Mouse (Mus musculus) v-Abl transformed pro-B cells (cell line): Measurements from ENCODE around the gene Dnal1.

Experiments used
- in situ Hi-C, 2 experiments: fragments of 400-800 bp; cut with MboI; formaldehyde crosslinking; loops; one replicate each; pipeline ENCODE4 v1.15.1; 2025; ENCODE audit not compliant: unreplicated experiment in 2 of 2

Dnal1 gene

GRCm38 (mm10) chr12:84155523-84155871 is 41.3 kb downstream of the Dnal1 start:
- in situ Hi-C loops, result loop anchor here (25.0 kb wide), 2 partner anchors 307 to 432 kb away; partner anchors contain the start of genes Aldh6a1 (in 1 of the 2) and Lin52 (in 1 of the 2)

DNA sequence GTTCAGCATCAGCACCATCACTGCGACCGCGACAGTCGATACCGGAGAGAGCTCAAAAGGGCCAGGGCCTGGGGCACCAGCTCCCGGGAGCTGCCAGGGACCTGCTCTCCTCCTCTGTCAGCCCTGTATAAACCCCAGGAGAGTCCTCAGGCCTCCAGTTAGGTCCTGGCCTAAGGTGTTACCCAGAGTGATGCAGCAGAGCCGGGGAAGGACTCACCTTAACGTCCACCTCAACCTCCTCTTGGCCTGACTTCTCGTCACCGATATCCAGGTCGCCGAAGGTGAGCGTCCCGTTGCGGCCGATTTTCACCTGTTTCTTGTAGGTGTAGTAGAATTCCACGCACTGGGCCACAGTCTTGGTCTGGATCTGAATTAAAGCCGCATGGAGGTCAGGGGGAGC is 42.0 kb downstream of the Dnal1 start:
- in situ Hi-C loops, result loop anchor here (25.0 kb wide), 2 partner anchors 306 to 431 kb away; partner anchors contain the start of genes Aldh6a1 (in 1 of the 2) and Lin52 (in 1 of the 2)

DNA sequence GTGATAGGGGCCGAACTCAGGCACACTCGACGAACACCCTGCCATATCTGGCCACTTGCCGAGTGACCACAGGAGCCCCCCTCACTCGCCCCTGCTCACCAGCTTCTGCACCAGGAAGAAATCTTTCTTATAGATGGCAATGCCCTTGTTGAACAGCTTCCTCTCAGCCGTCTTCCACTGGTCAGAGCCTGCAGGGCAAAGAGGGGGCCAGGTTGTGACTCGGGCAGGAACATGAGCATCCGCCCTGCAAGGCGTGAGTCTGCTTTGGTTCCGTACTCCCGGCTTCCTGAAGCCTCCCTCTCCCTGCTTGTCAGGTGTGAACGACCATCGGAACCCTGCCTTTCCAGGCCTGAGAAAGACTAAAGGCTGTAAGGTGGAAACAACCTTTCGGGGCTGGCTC is 44.0 kb downstream of the Dnal1 start:
- in situ Hi-C loops, result loop anchor here (25.0 kb wide), 2 partner anchors 304 to 429 kb away; partner anchors contain the start of genes Aldh6a1 (in 1 of the 2) and Lin52 (in 1 of the 2)

DNA sequence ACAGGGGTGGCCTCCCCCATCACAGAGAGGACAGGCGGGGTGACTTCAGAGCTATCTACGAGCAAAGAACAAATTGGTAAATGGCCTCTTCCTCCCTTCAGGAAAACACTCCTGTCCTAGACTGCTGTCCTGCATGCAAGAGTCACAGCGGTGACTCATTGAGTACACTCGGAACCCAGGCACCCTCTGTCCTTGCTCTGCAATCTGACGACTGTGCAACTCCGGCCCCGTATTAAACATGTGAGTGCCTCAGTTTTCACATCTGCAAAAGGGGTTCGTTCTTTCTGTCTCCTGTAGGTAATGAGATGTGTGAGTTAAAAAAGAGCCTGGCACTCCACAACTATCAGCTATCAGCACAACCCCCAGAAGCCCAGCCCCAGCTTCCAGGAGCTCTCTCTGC is 46.3 kb downstream of the Dnal1 start:
- in situ Hi-C loops, result loop anchor here (5.0 to 25.0 kb wide), 4 partner anchors 87 to 427 kb away; partner anchors contain the start of genes Aldh6a1 (in 1 of the 2) and Lin52 (in 1 of the 2)

DNA sequence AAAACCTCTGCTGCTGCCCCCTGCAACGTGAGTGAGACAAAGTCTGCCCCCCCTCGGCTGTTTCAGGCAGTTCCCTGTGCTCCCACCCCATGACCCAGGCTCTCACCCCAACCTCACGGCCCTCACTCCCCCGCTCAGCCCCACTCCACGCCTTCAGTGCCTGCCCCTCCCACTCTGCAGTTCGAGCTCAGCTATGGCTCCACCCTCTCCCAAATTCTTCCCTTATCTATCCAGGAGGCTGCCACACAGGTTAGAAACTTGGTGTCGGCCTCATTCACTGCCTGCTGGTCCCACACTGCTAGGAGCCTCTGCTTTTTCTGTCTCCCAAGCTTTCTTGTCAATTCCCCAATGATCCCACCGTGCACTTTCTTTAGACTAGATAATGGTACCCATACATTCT is 47.0 kb downstream of the Dnal1 start:
- in situ Hi-C loops, result loop anchor here (5.0 to 25.0 kb wide), 4 partner anchors 86 to 426 kb away; partner anchors contain the start of genes Aldh6a1 (in 1 of the 2) and Lin52 (in 1 of the 2)

GRCm38 (mm10) chr12:84161616-84162433 is 47.7 kb downstream of the Dnal1 start:
- in situ Hi-C loops, result loop anchor here (5.0 to 25.0 kb wide), 4 partner anchors 85 to 425 kb away; partner anchors contain the start of genes Aldh6a1 (in 1 of the 2) and Lin52 (in 1 of the 2)

- in situ Hi-C loops, result loop anchor here (5.0 to 25.0 kb wide), 4 partner anchors 84 to 424 kb away; partner anchors contain the start of genes Aldh6a1 (in 1 of the 2) and Lin52 (in 1 of the 2)
These were observed 49.0 kb downstream of the Dnal1 start for GRCm38 (mm10) chr12:84163133-84163532.

- in situ Hi-C loops, result loop anchor here (5.0 to 25.0 kb wide), 4 partner anchors 84 to 424 kb away; partner anchors contain the start of genes Aldh6a1 (in 1 of the 2) and Lin52 (in 1 of the 2)
These were observed 49.5 kb downstream of the Dnal1 start for GRCm38 (mm10) chr12:84163586-84164110.

- in situ Hi-C loops, result loop anchor here (25.0 kb wide), 2 partner anchors 296 to 421 kb away; partner anchors contain the start of genes Aldh6a1 (in 1 of the 2) and Lin52 (in 1 of the 2)
These were observed 51.6 kb downstream of the Dnal1 start for GRCm38 (mm10) chr12:84165631-84166373.

GRCm38 (mm10) chr12:84170610-84171009 is 56.4 kb downstream of the Dnal1 start:
- in situ Hi-C loops, result loop anchor here (25.0 kb wide), 2 partner anchors 292 to 417 kb away; partner anchors contain the start of genes Aldh6a1 (in 1 of the 2) and Lin52 (in 1 of the 2)

- in situ Hi-C loops, result loop anchor here (25.0 kb wide), 2 partner anchors 290 to 415 kb away; partner anchors contain the start of genes Aldh6a1 (in 1 of the 2) and Lin52 (in 1 of the 2)
These were observed 58.0 kb downstream of the Dnal1 start for GRCm38 (mm10) chr12:84172216-84172615.

- in situ Hi-C loops, result loop anchor here (25.0 kb wide), 2 partner anchors 289 to 414 kb away; partner anchors contain the start of genes Aldh6a1 (in 1 of the 2) and Lin52 (in 1 of the 2)
These were observed 58.7 kb downstream of the Dnal1 start for GRCm38 (mm10) chr12:84172862-84173261.

DNA sequence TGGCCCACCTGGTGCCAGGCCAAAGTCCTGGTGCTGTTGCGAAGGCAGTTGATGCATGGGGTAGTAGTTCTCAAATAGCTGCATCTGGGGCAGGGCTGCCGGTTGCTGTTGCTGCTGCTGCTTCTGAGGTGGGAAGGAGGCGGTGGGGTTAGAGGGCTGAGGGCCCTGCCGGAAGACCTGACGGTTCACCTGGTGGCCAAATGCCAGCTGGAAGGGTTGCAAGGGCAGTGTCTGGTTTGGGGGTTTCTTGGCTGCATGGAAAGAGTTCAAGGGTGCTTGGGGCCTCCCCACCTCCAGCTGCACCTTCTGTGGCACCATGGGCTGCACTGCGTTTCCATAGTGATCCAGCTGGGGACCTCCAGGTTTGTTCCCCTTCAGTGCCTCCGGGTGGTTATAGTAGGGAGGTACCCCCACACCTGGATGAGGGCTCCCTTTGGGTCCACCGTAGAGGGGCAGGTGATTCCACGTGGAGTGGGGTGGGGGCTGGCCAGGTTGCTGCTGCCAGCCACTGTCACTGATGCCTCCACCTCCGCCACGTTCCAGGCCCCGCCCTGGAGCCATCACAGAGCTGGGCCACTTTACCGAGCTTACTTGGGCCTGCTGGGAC is 59.2 kb downstream of the Dnal1 start:
- in situ Hi-C loops, result loop anchor here (25.0 kb wide), 2 partner anchors 289 to 414 kb away; partner anchors contain the start of genes Aldh6a1 (in 1 of the 2) and Lin52 (in 1 of the 2)

DNA sequence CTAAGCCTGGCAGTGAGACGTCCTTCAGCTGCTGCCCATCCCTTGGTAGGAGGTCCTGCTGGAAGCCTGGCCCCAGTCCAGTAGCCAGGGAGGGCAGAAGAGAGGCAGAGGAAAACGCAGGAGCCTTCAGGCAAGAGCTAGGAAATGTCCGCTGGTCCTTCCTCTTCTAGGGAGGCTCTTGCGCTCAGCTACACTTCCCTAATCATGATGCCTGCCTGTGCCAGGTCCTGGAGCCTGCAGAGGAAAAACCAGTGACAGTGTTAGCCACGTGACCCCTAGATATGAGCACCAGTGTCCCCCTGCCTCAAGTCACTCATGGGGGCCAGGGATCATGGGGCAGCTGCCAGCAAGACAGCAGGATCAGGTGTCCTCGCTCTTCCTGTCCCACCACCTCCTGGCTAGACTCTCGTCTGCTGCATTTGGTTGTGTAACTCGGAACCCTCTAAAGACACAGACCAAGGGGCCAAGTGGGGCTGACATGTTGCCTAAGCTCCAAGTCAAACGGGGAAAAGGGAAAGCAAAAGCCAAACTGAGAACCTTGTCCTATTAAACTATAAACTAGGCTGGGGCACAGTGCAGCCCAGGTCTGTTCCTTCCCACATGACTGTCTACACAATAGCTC is 60.1 kb downstream of the Dnal1 start:
- in situ Hi-C loops, result loop anchor here (25.0 kb wide), 2 partner anchors 288 to 413 kb away; partner anchors contain the start of genes Aldh6a1 (in 1 of the 2) and Lin52 (in 1 of the 2)

DNA sequence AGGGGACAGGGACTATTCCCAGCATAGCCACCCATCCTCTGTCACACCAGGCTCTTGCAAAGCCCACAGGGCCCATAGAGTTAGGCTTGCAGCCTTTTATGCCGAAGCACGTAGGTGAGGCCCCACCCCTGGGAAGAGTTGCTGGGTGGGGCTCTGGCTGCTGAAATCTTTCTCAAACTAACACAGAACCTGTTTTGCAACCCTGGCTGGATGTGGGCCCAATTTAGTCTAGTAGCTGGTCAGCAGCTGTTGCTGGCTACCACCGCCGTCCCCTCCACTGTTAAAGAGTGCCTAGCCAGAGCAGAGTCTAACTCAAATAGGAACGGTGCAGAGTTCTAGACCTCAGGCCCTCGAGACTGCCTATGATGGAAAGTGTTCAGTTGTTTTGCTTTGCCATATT is 60.7 kb downstream of the Dnal1 start:
- in situ Hi-C loops, result loop anchor here (25.0 kb wide), 2 partner anchors 287 to 412 kb away; partner anchors contain the start of genes Aldh6a1 (in 1 of the 2) and Lin52 (in 1 of the 2)

DNA sequence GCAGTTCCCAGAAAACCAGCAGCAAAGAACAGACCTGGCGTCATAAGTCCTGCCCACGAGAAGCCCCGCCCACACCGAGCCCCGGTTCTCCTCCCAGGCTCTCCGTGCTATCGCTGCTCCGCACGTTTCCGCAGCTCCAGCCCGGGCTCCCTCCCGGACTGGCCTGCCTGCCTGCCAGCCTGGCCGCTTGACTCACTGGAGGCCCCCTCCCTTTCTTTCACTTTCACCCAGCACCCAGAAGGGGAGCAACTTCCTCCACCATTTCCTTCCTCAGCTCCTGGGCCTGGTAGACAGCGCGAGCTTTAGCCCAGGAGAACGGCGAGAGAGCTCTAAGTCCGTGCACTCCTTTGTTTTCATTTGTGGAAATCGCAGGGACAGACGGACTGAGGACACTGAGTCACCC is 61.5 kb downstream of the Dnal1 start:
- in situ Hi-C loops, result no loop called here

DNA sequence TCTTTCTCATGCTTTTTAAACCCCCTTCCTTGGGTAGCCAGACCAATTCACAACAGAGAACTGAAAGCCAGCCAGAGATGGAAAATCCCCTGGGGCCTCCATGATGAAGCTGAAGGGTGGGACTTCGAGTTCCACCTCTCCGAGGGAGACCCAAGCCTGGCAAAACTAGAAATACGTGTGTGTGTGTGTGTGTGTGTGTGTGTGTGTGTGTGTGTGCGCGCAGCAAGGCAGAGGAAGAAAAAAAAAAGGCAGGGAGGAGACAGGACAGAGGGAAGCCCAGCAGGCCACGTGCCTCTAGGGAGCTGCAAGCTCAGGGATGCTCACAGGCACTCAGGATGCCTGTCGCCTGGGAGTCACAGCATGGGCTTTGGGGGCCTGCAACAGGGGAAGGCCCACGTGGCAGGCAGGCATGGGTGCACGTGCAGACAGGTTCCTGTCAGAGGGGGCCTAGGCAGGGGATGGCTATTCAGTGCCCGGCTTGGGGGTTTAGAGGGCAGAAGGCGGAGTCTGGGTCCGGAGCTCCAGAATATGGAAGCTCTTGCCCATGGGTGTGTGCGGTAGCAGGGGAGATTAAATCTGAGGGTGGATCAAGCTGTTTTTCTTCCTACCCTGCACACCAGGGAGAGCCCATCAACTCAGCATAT is 62.1 kb downstream of the Dnal1 start:
- in situ Hi-C loops, result no loop called here
